Mouse (Mus musculus): ENCODE measurements at regions not wholly inside any gene's neighbourhood (a gene's known extent, or its start where the extent isn't known, plus 50 kb on each side); places are given as distances from the start of the nearest gene placed in this dataset.

GRCm38 (mm10) chr8:127809203-127810155 lies 548.9 kb upstream of the Nrp1 start:
- TF ChIP-seq POLR2A (IDR thresholded peaks at IDR 0.05; ENCODE audit: control insufficient read depth, low read depth, low read length) (no peak), CTCF (IDR thresholded peaks at IDR 0.05; ENCODE audit: control insufficient read depth, insufficient read depth, insufficient replicate concordance, low read depth, low read length) (no peak)
- no peak overlapping the region for H3K27ac ChIP-seq (ENCODE audit: control insufficient read depth, insufficient read depth, low read depth, low read length)
- no peaks in the 10 kb centered on the region; the same call in 1 of the 2 replicates for H3K4me1 ChIP-seq (ENCODE audit: control insufficient read depth, insufficient read depth, low read length)
- no peaks in the 10 kb centered on the region for H3K27me3 ChIP-seq (ENCODE audit: control insufficient read depth, insufficient read depth, low read length)
- H3K36me3 ChIP-seq (ENCODE audit: control insufficient read depth, insufficient read depth, low read length), result no peaks in the 10 kb centered on the region
- no peak overlapping the region for H3K4me3 ChIP-seq (ENCODE audit: control insufficient read depth, low read depth, low read length)

- H3K27ac ChIP-seq (ENCODE audit: control insufficient read depth, insufficient read depth, low read depth, low read length), result no peak overlapping the region
- no peak overlapping the region for H3K4me3 ChIP-seq (ENCODE audit: control insufficient read depth, low read depth, low read length)
- no peak for TF ChIP-seq CTCF (IDR thresholded peaks at IDR 0.05; ENCODE audit: control insufficient read depth, insufficient read depth, insufficient replicate concordance, low read depth, low read length)
- TF ChIP-seq POLR2A (IDR thresholded peaks at IDR 0.05; ENCODE audit: control insufficient read depth, low read depth, low read length), result no peak
- no peaks in the 10 kb centered on the region; the same call in 1 of the 2 replicates for H3K4me1 ChIP-seq (ENCODE audit: control insufficient read depth, insufficient read depth, low read length)
- H3K36me3 ChIP-seq (ENCODE audit: control insufficient read depth, insufficient read depth, low read length), result no peaks in the 10 kb centered on the region
- no peaks in the 10 kb centered on the region for H3K27me3 ChIP-seq (ENCODE audit: control insufficient read depth, insufficient read depth, low read length)
Observed at GRCm38 (mm10) chr8:127811338-127811737, 547.1 kb upstream of the Nrp1 start.

- no peak overlapping the region for H3K27ac ChIP-seq (ENCODE audit: control insufficient read depth, insufficient read depth, low read depth, low read length)
- TF ChIP-seq POLR2A (IDR thresholded peaks at IDR 0.05; ENCODE audit: control insufficient read depth, low read depth, low read length) (no peak), CTCF (IDR thresholded peaks at IDR 0.05; ENCODE audit: control insufficient read depth, insufficient read depth, insufficient replicate concordance, low read depth, low read length) (no peak)
- H3K36me3 ChIP-seq (ENCODE audit: control insufficient read depth, insufficient read depth, low read length), result no peaks in the 10 kb centered on the region
- no peaks in the 10 kb centered on the region; the same call in 1 of the 2 replicates for H3K4me1 ChIP-seq (ENCODE audit: control insufficient read depth, insufficient read depth, low read length)
- no peaks in the 10 kb centered on the region for H3K27me3 ChIP-seq (ENCODE audit: control insufficient read depth, insufficient read depth, low read length)
- H3K4me3 ChIP-seq (ENCODE audit: control insufficient read depth, low read depth, low read length), result no peak overlapping the region
Observed at GRCm38 (mm10) chr8:127814785-127815523, 543.5 kb upstream of the Nrp1 start.

GRCm38 (mm10) chr8:127820741-127821170 lies 537.6 kb upstream of the Nrp1 start:
- H3K4me3 ChIP-seq (ENCODE audit: control insufficient read depth, low read depth, low read length), result no peak overlapping the region
- no peaks in the 10 kb centered on the region for H3K36me3 ChIP-seq (ENCODE audit: control insufficient read depth, insufficient read depth, low read length)
- no peaks in the 10 kb centered on the region for H3K4me1 ChIP-seq (ENCODE audit: control insufficient read depth, insufficient read depth, low read length)
- H3K27me3 ChIP-seq (ENCODE audit: control insufficient read depth, insufficient read depth, low read length), result no peaks in the 10 kb centered on the region
- TF ChIP-seq POLR2A (IDR thresholded peaks at IDR 0.05; ENCODE audit: control insufficient read depth, low read depth, low read length), result no peak
- TF ChIP-seq CTCF (IDR thresholded peaks at IDR 0.05; ENCODE audit: control insufficient read depth, insufficient read depth, insufficient replicate concordance, low read depth, low read length), result no peak
- no peak overlapping the region for H3K27ac ChIP-seq (ENCODE audit: control insufficient read depth, insufficient read depth, low read depth, low read length)

- H3K27ac ChIP-seq (ENCODE audit: control insufficient read depth, insufficient read depth, low read depth, low read length), result no peak overlapping the region
- TF ChIP-seq CTCF (IDR thresholded peaks at IDR 0.05; ENCODE audit: control insufficient read depth, insufficient read depth, insufficient replicate concordance, low read depth, low read length) (no peak), POLR2A (IDR thresholded peaks at IDR 0.05; ENCODE audit: control insufficient read depth, low read depth, low read length) (no peak)
- no peak overlapping the region for H3K4me3 ChIP-seq (ENCODE audit: control insufficient read depth, low read depth, low read length)
- H3K4me1 ChIP-seq (ENCODE audit: control insufficient read depth, insufficient read depth, low read length), result no peaks in the 10 kb centered on the region
- H3K27me3 ChIP-seq (ENCODE audit: control insufficient read depth, insufficient read depth, low read length), result no peaks in the 10 kb centered on the region
- no peaks in the 10 kb centered on the region for H3K36me3 ChIP-seq (ENCODE audit: control insufficient read depth, insufficient read depth, low read length)
Observed at GRCm38 (mm10) chr8:127821646-127822045, 536.8 kb upstream of the Nrp1 start.

- no peaks in the 10 kb centered on the region for H3K4me1 ChIP-seq (ENCODE audit: control insufficient read depth, insufficient read depth, low read length)
- H3K4me3 ChIP-seq (ENCODE audit: control insufficient read depth, low read depth, low read length), result no peak overlapping the region
- no peaks in the 10 kb centered on the region for H3K27me3 ChIP-seq (ENCODE audit: control insufficient read depth, insufficient read depth, low read length)
- no peak for TF ChIP-seq CTCF (IDR thresholded peaks at IDR 0.05; ENCODE audit: control insufficient read depth, insufficient read depth, insufficient replicate concordance, low read depth, low read length)
- TF ChIP-seq POLR2A (IDR thresholded peaks at IDR 0.05; ENCODE audit: control insufficient read depth, low read depth, low read length), result no peak
- H3K27ac ChIP-seq (ENCODE audit: control insufficient read depth, insufficient read depth, low read depth, low read length), result no peak overlapping the region
- no peaks in the 10 kb centered on the region for H3K36me3 ChIP-seq (ENCODE audit: control insufficient read depth, insufficient read depth, low read length)
Observed at GRCm38 (mm10) chr8:127825041-127825440, 533.4 kb upstream of the Nrp1 start.

GRCm38 (mm10) chr8:127827826-127828225 lies 530.6 kb upstream of the Nrp1 start:
- H3K4me1 ChIP-seq (ENCODE audit: control insufficient read depth, insufficient read depth, low read length), result no peaks in the 10 kb centered on the region
- H3K36me3 ChIP-seq (ENCODE audit: control insufficient read depth, insufficient read depth, low read length), result no peaks in the 10 kb centered on the region
- no peak for TF ChIP-seq POLR2A (IDR thresholded peaks at IDR 0.05; ENCODE audit: control insufficient read depth, low read depth, low read length)
- no peak for TF ChIP-seq CTCF (IDR thresholded peaks at IDR 0.05; ENCODE audit: control insufficient read depth, insufficient read depth, insufficient replicate concordance, low read depth, low read length)
- H3K27ac ChIP-seq (ENCODE audit: control insufficient read depth, insufficient read depth, low read depth, low read length), result no peak overlapping the region
- no peak overlapping the region for H3K4me3 ChIP-seq (ENCODE audit: control insufficient read depth, low read depth, low read length)
- no peaks in the 10 kb centered on the region for H3K27me3 ChIP-seq (ENCODE audit: control insufficient read depth, insufficient read depth, low read length)

Measured in testis, adult 2 months (tissue).